Mouse (Mus musculus): ENCODE results near the gene Col9a2. TPM values are rescaled to one million over a fixed set of nuclear protein-coding genes. Genes with fewer than 3 reads are reported as not detected.
"Not testable (repeated sequence)": the region's sequence is repeated elsewhere in the genome, so short reads cannot be mapped to it uniquely, and the experiment has no call there.

Col9a2 gene
- polyA plus RNA-seq, 1 experiment from 2014 or later = 8.6 TPM

- H3K27ac ChIP-seq (ENCODE audit: low read depth) = no peak overlapping the region
- ATAC-seq (replicated peaks; ENCODE audit: low FRiP score, low TSS enrichment, low read depth) (no peak), DNase-seq (ENCODE audit: low spot score) (no peak)
- no peaks in the 10 kb centered on the region for H3K27me3 ChIP-seq (replicated peaks; ENCODE audit: control insufficient read depth, insufficient read depth, low read length)
- H3K9ac ChIP-seq (ENCODE audit: low read length) = no peak overlapping the region
- H3K4me3 ChIP-seq (ENCODE audit: low read depth, low read length) = no peak overlapping the region
- no peaks in the 10 kb centered on the region for H3K9me3 ChIP-seq (ENCODE audit: control insufficient read depth, low read length)
- 49% methylated on average over 4 of the region's 4 CpGs for WGBS
- no peak overlapping the region for H3K4me2 ChIP-seq (ENCODE audit: low read length)
- no peaks in the 10 kb centered on the region for H3K4me1 ChIP-seq (replicated peaks; ENCODE audit: control insufficient read depth, insufficient read depth, low read length)
- 0 out of 2 replicates have a peak, but pooled peaks cover 5% of the 10 kb centered on the region for H3K36me3 ChIP-seq (ENCODE audit: control insufficient read depth, insufficient read depth, low read length)
Observed at GRCm38 (mm10) chr4:121051863-121052262, 12.7 kb downstream of the Col9a2 start.

GRCm38 (mm10) chr4:121052454-121053323 is 13.5 kb downstream of the Col9a2 start:
- 0 out of 2 replicates have a peak, but pooled peaks have one; percentile 51 for ATAC-seq (replicated peaks; ENCODE audit: low FRiP score, low TSS enrichment, low read depth)
- no peaks in the 10 kb centered on the region for H3K9me3 ChIP-seq (ENCODE audit: control insufficient read depth, low read length)
- no peaks in the 10 kb centered on the region for H3K4me1 ChIP-seq (replicated peaks; ENCODE audit: control insufficient read depth, insufficient read depth, low read length)
- no peak overlapping the region for H3K4me3 ChIP-seq (ENCODE audit: low read depth, low read length)
- H3K27ac ChIP-seq (ENCODE audit: low read depth) = no peak overlapping the region
- H3K9ac ChIP-seq (ENCODE audit: low read length) = no peak overlapping the region
- WGBS = 18% methylated on average over 35 of the region's 35 CpGs
- H3K4me2 ChIP-seq (ENCODE audit: low read length) = peak overlapping the region; percentile 20; the same call in 1 of the 2 replicates
- no peaks in the 10 kb centered on the region for H3K27me3 ChIP-seq (replicated peaks; ENCODE audit: control insufficient read depth, insufficient read depth, low read length)
- no peak for DNase-seq (ENCODE audit: low spot score)
- H3K36me3 ChIP-seq (ENCODE audit: control insufficient read depth, insufficient read depth, low read length) = 0 out of 2 replicates have a peak, but pooled peaks cover 5% of the 10 kb centered on the region

GRCm38 (mm10) chr4:121056342-121056741 is 17.2 kb downstream of the Col9a2 start:
- no peak for DNase-seq (ENCODE audit: low spot score)
- WGBS = 61% methylated on average over 3 of the region's 3 CpGs
- Histone ChIP-seq H3K27ac (ENCODE audit: low read depth) (no peak overlapping the region), H3K4me2 (ENCODE audit: low read length) (no peak overlapping the region), H3K36me3 (ENCODE audit: control insufficient read depth, insufficient read depth, low read length) (peaks cover 25% of the 10 kb centered on the region), H3K4me3 (ENCODE audit: low read depth, low read length) (no peak overlapping the region), H3K9ac (ENCODE audit: low read length) (no peak overlapping the region), H3K9me3 (ENCODE audit: control insufficient read depth, low read length) (no peaks in the 10 kb centered on the region), H3K27me3 (replicated peaks; ENCODE audit: control insufficient read depth, insufficient read depth, low read length) (no peaks in the 10 kb centered on the region), H3K4me1 (replicated peaks; ENCODE audit: control insufficient read depth, insufficient read depth, low read length) (no peaks in the 10 kb centered on the region)
- ATAC-seq (replicated peaks; ENCODE audit: low FRiP score, low TSS enrichment, low read depth) = no peak

GRCm38 (mm10) chr4:121057032-121057431 is 17.8 kb downstream of the Col9a2 start:
- H3K4me3 ChIP-seq (ENCODE audit: low read depth, low read length) = no peak overlapping the region
- no peak overlapping the region for H3K4me2 ChIP-seq (ENCODE audit: low read length)
- H3K9ac ChIP-seq (ENCODE audit: low read length) = no peak overlapping the region
- no peaks in the 10 kb centered on the region for H3K4me1 ChIP-seq (replicated peaks; ENCODE audit: control insufficient read depth, insufficient read depth, low read length)
- 64% methylated on average over 2 of the region's 2 CpGs for WGBS
- DNase-seq (ENCODE audit: low spot score) (no peak), ATAC-seq (replicated peaks; ENCODE audit: low FRiP score, low TSS enrichment, low read depth) (no peak)
- H3K27ac ChIP-seq (ENCODE audit: low read depth) = no peak overlapping the region
- no peaks in the 10 kb centered on the region for H3K9me3 ChIP-seq (ENCODE audit: control insufficient read depth, low read length)
- H3K27me3 ChIP-seq (replicated peaks; ENCODE audit: control insufficient read depth, insufficient read depth, low read length) = no peaks in the 10 kb centered on the region
- peaks cover 31% of the 10 kb centered on the region for H3K36me3 ChIP-seq (ENCODE audit: control insufficient read depth, insufficient read depth, low read length)

- not testable (repeated sequence) for ATAC-seq (replicated peaks; ENCODE audit: low FRiP score, low TSS enrichment, low read depth); H3K4me2 ChIP-seq (ENCODE audit: low read length); H3K9me3 ChIP-seq (ENCODE audit: control insufficient read depth, low read length); H3K27me3 ChIP-seq (replicated peaks; ENCODE audit: control insufficient read depth, insufficient read depth, low read length); H3K4me3 ChIP-seq (ENCODE audit: low read depth, low read length); DNase-seq (ENCODE audit: low spot score); H3K27ac ChIP-seq (ENCODE audit: low read depth); H3K4me1 ChIP-seq (replicated peaks; ENCODE audit: control insufficient read depth, insufficient read depth, low read length); H3K9ac ChIP-seq (ENCODE audit: low read length)
- H3K36me3 ChIP-seq (ENCODE audit: control insufficient read depth, insufficient read depth, low read length) = peaks cover 45% of the 10 kb centered on the region
- 85% methylated on average over 10 of the region's 10 CpGs for WGBS
Observed at GRCm38 (mm10) chr4:121059218-121059617, 20.0 kb downstream of the Col9a2 start.

- Histone ChIP-seq H3K36me3 (ENCODE audit: control insufficient read depth, insufficient read depth, low read length) (peaks cover 76% of the 10 kb centered on the region), H3K27me3 (replicated peaks; ENCODE audit: control insufficient read depth, insufficient read depth, low read length) (no peaks in the 10 kb centered on the region), H3K9ac (ENCODE audit: low read length) (no peak overlapping the region), H3K4me1 (replicated peaks; ENCODE audit: control insufficient read depth, insufficient read depth, low read length) (no peaks in the 10 kb centered on the region), H3K4me2 (ENCODE audit: low read length) (no peak overlapping the region), H3K27ac (ENCODE audit: low read depth) (no peak overlapping the region), H3K4me3 (ENCODE audit: low read depth, low read length) (no peak overlapping the region), H3K9me3 (ENCODE audit: control insufficient read depth, low read length) (no peaks in the 10 kb centered on the region)
- no peak for ATAC-seq (replicated peaks; ENCODE audit: low FRiP score, low TSS enrichment, low read depth)
- WGBS = 68% methylated on average over 2 of the region's 2 CpGs
- no peak for DNase-seq (ENCODE audit: low spot score)
Observed at GRCm38 (mm10) chr4:121065336-121065735, 26.2 kb downstream of the Col9a2 start.

GRCm38 (mm10) chr4:121074250-121074649 is 35.1 kb downstream of the Col9a2 start:
- 91% methylated on average over 4 of the region's 4 CpGs for WGBS
- no peak overlapping the region for H3K4me2 ChIP-seq (ENCODE audit: low read length)
- H3K4me1 ChIP-seq (replicated peaks; ENCODE audit: control insufficient read depth, insufficient read depth, low read length) = no peaks in the 10 kb centered on the region
- H3K9me3 ChIP-seq (ENCODE audit: control insufficient read depth, low read length) = no peaks in the 10 kb centered on the region
- no peak overlapping the region for H3K4me3 ChIP-seq (ENCODE audit: low read depth, low read length)
- no peak for DNase-seq (ENCODE audit: low spot score)
- no peak for ATAC-seq (replicated peaks; ENCODE audit: low FRiP score, low TSS enrichment, low read depth)
- no peak overlapping the region for H3K27ac ChIP-seq (ENCODE audit: low read depth)
- no peak overlapping the region for H3K9ac ChIP-seq (ENCODE audit: low read length)
- peaks cover 66% of the 10 kb centered on the region for H3K36me3 ChIP-seq (ENCODE audit: control insufficient read depth, insufficient read depth, low read length)
- H3K27me3 ChIP-seq (replicated peaks; ENCODE audit: control insufficient read depth, insufficient read depth, low read length) = no peaks in the 10 kb centered on the region

GRCm38 (mm10) chr4:121077915-121078646 is 38.9 kb downstream of the Col9a2 start:
- H3K4me2 ChIP-seq (ENCODE audit: low read length) = no peak overlapping the region
- no peaks in the 10 kb centered on the region for H3K27me3 ChIP-seq (replicated peaks; ENCODE audit: control insufficient read depth, insufficient read depth, low read length)
- H3K36me3 ChIP-seq (ENCODE audit: control insufficient read depth, insufficient read depth, low read length) = peaks cover 80% of the 10 kb centered on the region
- no peak for DNase-seq (ENCODE audit: low spot score)
- H3K4me1 ChIP-seq (replicated peaks; ENCODE audit: control insufficient read depth, insufficient read depth, low read length) = no peaks in the 10 kb centered on the region
- WGBS = 60% methylated on average over 3 of the region's 3 CpGs
- no peaks in the 10 kb centered on the region for H3K9me3 ChIP-seq (ENCODE audit: control insufficient read depth, low read length)
- no peak overlapping the region for H3K27ac ChIP-seq (ENCODE audit: low read depth)
- H3K9ac ChIP-seq (ENCODE audit: low read length) = no peak overlapping the region
- no peak overlapping the region for H3K4me3 ChIP-seq (ENCODE audit: low read depth, low read length)
- ATAC-seq (replicated peaks; ENCODE audit: low FRiP score, low TSS enrichment, low read depth) = no peak
